Mouse (Mus musculus): ENCODE data around the gene Zmiz1. TPM values are rescaled to one million over a fixed set of nuclear protein-coding genes. Genes with fewer than 3 reads are reported as not detected.

Zmiz1 gene
- polyA plus RNA-seq, 2 experiments from 2014 or later = 21.2 to 34.3 TPM

DNA sequence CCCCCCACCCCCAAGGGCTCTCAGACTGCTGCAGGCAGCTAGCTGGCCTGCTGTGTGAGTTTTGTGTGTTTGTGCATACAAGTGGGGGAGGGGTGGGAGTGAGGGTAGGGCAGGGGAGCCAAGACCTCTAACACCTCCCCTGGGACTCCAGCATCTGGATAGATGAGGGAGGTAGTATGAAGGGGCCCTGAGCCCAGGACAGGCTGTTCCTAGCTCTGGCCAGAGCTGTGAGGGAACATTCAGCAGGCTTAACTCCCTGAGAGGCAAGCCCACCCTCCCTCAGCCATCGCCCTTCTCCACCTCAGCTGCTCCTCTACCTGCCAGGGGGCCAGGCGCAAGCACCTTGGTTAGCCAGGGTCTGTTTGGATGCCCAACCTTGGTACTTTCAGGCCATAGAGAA lies 249.9 kb downstream of the Zmiz1 start:
- ATAC-seq = no peak

GRCm38 (mm10) chr14:25710073-25710472 lies 251.1 kb downstream of the Zmiz1 start:
- no peak for ATAC-seq

GRCm38 (mm10) chr14:25710681-25711080 lies 251.7 kb downstream of the Zmiz1 start:
- no peak for ATAC-seq

GRCm38 (mm10) chr14:25711177-25711576 lies 252.2 kb downstream of the Zmiz1 start:
- no peak for ATAC-seq

- ATAC-seq = no peak
Measured at GRCm38 (mm10) chr14:25711602-25712001, 252.6 kb downstream of the Zmiz1 start.

GRCm38 (mm10) chr14:25713443-25713842 lies 254.5 kb downstream of the Zmiz1 start:
- no peak for ATAC-seq

Other genes starting within 250 kb of the Zmiz1 start
- 10 to 100 TPM; 22.0 to 27.0 TPM for gene Ppif, start 235.0 kb downstream of the Zmiz1 start, polyA plus RNA-seq (2017; shearing (Covaris generic))